Mouse (Mus musculus): ENCODE measurements around the gene Abhd16a.

DNA sequence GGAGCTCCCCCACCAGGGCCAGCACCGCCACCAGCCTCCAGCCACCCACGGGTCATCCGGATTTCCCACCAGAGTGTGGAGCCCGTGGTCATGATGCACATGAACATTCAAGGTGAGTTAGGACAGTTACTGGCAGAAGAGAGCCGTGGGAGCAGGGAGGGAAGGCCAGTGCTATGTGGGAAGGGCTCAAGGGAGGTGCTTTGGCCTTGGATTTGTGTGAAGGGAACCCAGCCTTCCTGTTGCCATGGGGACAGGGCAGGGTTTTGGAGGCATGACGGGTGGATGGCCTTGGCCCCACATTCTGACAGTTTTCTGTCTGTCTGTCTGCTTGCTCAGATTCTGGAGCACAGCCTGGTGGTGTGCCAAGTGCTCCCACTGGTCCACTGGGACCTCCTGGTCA is 52.9 kb downstream of the Abhd16a start:
- TF ChIP-seq TAL1 (conservative IDR thresholded peaks at IDR 0.05; ENCODE audit: low read depth, low read length) (no peak), CTCF (IDR thresholded peaks at IDR 0.05; ENCODE audit: low read depth, low read length) (no peak), GATA1 (IDR thresholded peaks at IDR 0.05; ENCODE audit: borderline replicate concordance, low read length) (no peak), POLR2AphosphoS5 (IDR thresholded peaks at IDR 0.05; ENCODE audit: insufficient replicate concordance, low read depth, low read length) (no peak)

Data from G1E (cell line).